Mouse (Mus musculus): ENCODE measurements around the gene Mepce. TPM values are rescaled to one million over a fixed set of nuclear protein-coding genes. Genes with fewer than 3 reads are reported as not detected.
A peak's percentile ranks its signal among the peaks of the same experiment; 100 is the strongest.

The Mepce gene
- total and polyA plus RNA-seq, 2 experiments from 2014 or later, result 5.0 to 18.0 TPM

- no peak overlapping the region for H3K27ac ChIP-seq (ENCODE audit: low read depth)
- H3K27me3 ChIP-seq (ENCODE audit: control insufficient read depth, insufficient read depth, low read length), result no peaks in the 10 kb centered on the region
- H3K9me3 ChIP-seq (replicated peaks; ENCODE audit: control insufficient read depth, low read length), result no peaks in the 10 kb centered on the region
- H3K4me2 ChIP-seq (ENCODE audit: low read depth, low read length), result peak overlapping the region; percentile 98; the same call in 1 of the 2 replicates
- peaks cover 42% of the 10 kb centered on the region for H3K36me3 ChIP-seq (replicated peaks; ENCODE audit: control insufficient read depth, insufficient read depth, low read length)
- H3K4me1 ChIP-seq (ENCODE audit: control insufficient read depth, insufficient read depth), result peaks cover 35% of the 10 kb centered on the region
- no peak for DNase-seq (ENCODE audit: low spot score)
- peak overlapping the region; percentile 32; the same call in 1 of the 2 replicates for H3K9ac ChIP-seq (replicated peaks; ENCODE audit: low read depth, low read length)
- no peak for TF ChIP-seq EP300 (IDR thresholded peaks at IDR 0.05; ENCODE audit: low read depth)
- 80% methylated on average over 13 of the region's 13 CpGs for WGBS
- no peak for ATAC-seq (ENCODE audit: insufficient read depth, low read depth)
- H3K4me3 ChIP-seq (ENCODE audit: low read depth, low read length), result no peak overlapping the region
Observed at GRCm38 (mm10) chr5:137782776-137783522, 4.5 kb downstream of the Mepce start.

- TF ChIP-seq EP300 (IDR thresholded peaks at IDR 0.05; ENCODE audit: low read depth), result no peak
- no peak for TF ChIP-seq CTCF (IDR thresholded peaks at IDR 0.05; ENCODE audit: low read depth)
- Histone ChIP-seq H3K36me3 (replicated peaks; ENCODE audit: control insufficient read depth, insufficient read depth, low read length) (peaks cover 42% of the 10 kb centered on the region), H3K4me1 (ENCODE audit: control insufficient read depth, insufficient read depth) (peaks cover 35% of the 10 kb centered on the region)
Observed at GRCm38 (mm10) chr5:137781661-137782060, 5.8 kb downstream of the Mepce start.

GRCm38 (mm10) chr5:137779053-137779933 lies 8.2 kb downstream of the Mepce start:
- under 1% methylated on average over 56 of the region's 83 CpGs for WGBS
- H3K27me3 ChIP-seq (ENCODE audit: control insufficient read depth, insufficient read depth, low read length), result no peaks in the 10 kb centered on the region
- ATAC-seq (ENCODE audit: insufficient read depth, low read depth) (peak; percentile 29), DNase-seq (ENCODE audit: low spot score) (no peak)
- H3K36me3 ChIP-seq (replicated peaks; ENCODE audit: control insufficient read depth, insufficient read depth, low read length), result peaks cover 40% of the 10 kb centered on the region
- H3K9ac ChIP-seq (replicated peaks; ENCODE audit: low read depth, low read length), result peak overlapping the region; percentile 90
- peaks cover 30% of the 10 kb centered on the region for H3K4me1 ChIP-seq (ENCODE audit: control insufficient read depth, insufficient read depth)
- peak overlapping the region; percentile 92 for H3K4me2 ChIP-seq (ENCODE audit: low read depth, low read length)
- no peak for TF ChIP-seq EP300 (IDR thresholded peaks at IDR 0.05; ENCODE audit: low read depth)
- H3K4me3 ChIP-seq (ENCODE audit: low read depth, low read length), result peak overlapping the region; percentile 97
- H3K9me3 ChIP-seq (replicated peaks; ENCODE audit: control insufficient read depth, low read length), result no peaks in the 10 kb centered on the region
- peak overlapping the region; percentile 88 for H3K27ac ChIP-seq (ENCODE audit: low read depth)

More at GRCm38 (mm10) chr5:137781661-137782060, 5.8 kb downstream of the Mepce start:
- Histone ChIP-seq H3K27me3 (ENCODE audit: control insufficient read depth, insufficient read depth, low read length) (no peaks in the 10 kb centered on the region), H3K4me2 (ENCODE audit: low read depth, low read length) (no peak overlapping the region), H3K9me3 (replicated peaks; ENCODE audit: control insufficient read depth, low read length) (no peaks in the 10 kb centered on the region), H3K9ac (replicated peaks; ENCODE audit: low read depth, low read length) (no peak overlapping the region), H3K4me3 (ENCODE audit: low read depth, low read length) (no peak overlapping the region), H3K27ac (ENCODE audit: low read depth) (no peak overlapping the region)
- DNase-seq (ENCODE audit: low spot score) (no peak), ATAC-seq (ENCODE audit: insufficient read depth, low read depth) (no peak)
- WGBS, result 92% methylated on average over 7 of the region's 7 CpGs

DNA sequence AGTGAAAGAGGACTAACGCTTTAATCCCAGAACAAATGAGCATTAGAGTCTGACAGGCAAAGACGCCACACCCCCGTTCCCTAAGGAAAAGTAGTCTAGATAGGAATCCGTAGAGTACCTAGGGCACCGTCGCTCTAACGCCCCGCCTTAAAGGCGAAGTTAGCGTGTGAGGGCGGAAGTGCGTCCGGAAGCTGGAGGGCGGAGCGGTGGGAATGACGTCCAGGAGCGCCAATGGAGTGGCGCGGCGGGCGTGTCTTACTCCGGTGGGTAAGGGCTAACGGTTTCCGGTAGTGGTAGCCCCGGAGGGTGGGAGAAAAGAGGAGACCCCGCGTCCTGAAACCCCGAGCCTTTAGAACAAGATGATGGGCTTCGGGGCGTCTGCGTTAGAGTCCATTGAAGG lies 8.8 kb downstream of the Mepce start, which contains the start of gene Ppp1r35:
TSS of gene Ppp1r35 (plus strand) at position 215 of the 400 bp plus-strand sequence.
- Histone ChIP-seq H3K27ac (ENCODE audit: low read depth) (peak within 1 kb of the TSS; percentile 88), H3K4me2 (ENCODE audit: low read depth, low read length) (peak within 1 kb of the TSS; percentile 92), H3K4me1 (ENCODE audit: control insufficient read depth, insufficient read depth) (peaks cover 23% of the 10 kb centered on the region), H3K4me3 (ENCODE audit: low read depth, low read length) (peak within 1 kb of the TSS; percentile 97), H3K36me3 (replicated peaks; ENCODE audit: control insufficient read depth, insufficient read depth, low read length) (peaks cover 34% of the 10 kb centered on the region), H3K9me3 (replicated peaks; ENCODE audit: control insufficient read depth, low read length) (no peaks in the 10 kb centered on the region), H3K27me3 (ENCODE audit: control insufficient read depth, insufficient read depth, low read length) (no peaks in the 10 kb centered on the region), H3K9ac (replicated peaks; ENCODE audit: low read depth, low read length) (peak within 1 kb of the TSS; percentile 90)
- ATAC-seq (ENCODE audit: insufficient read depth, low read depth) (peak; percentile 94), DNase-seq (ENCODE audit: low spot score) (peak; percentile 93)
- TF ChIP-seq EP300 (IDR thresholded peaks at IDR 0.05; ENCODE audit: low read depth) (0 out of 2 replicates have a peak, but pooled peaks have one; percentile 44), CTCF (IDR thresholded peaks at IDR 0.05; ENCODE audit: low read depth) (no peak)
- 0% methylated on average over 31 of the region's 31 CpGs for WGBS

- ATAC-seq (ENCODE audit: insufficient read depth, low read depth) (no peak), DNase-seq (ENCODE audit: low spot score) (no peak)
- WGBS, result 76% methylated on average over 7 of the region's 7 CpGs
- TF ChIP-seq EP300 (IDR thresholded peaks at IDR 0.05; ENCODE audit: low read depth) (no peak), CTCF (IDR thresholded peaks at IDR 0.05; ENCODE audit: low read depth) (no peak)
- peaks cover 18% of the 10 kb centered on the region for H3K4me1 ChIP-seq (ENCODE audit: control insufficient read depth, insufficient read depth)
- no peaks in the 10 kb centered on the region for H3K27me3 ChIP-seq (ENCODE audit: control insufficient read depth, insufficient read depth, low read length)
- peaks cover 21% of the 10 kb centered on the region for H3K36me3 ChIP-seq (replicated peaks; ENCODE audit: control insufficient read depth, insufficient read depth, low read length)
- no peaks in the 10 kb centered on the region for H3K9me3 ChIP-seq (replicated peaks; ENCODE audit: control insufficient read depth, low read length)
- H3K4me2 ChIP-seq (ENCODE audit: low read depth, low read length), result no peak overlapping the region
- H3K27ac ChIP-seq (ENCODE audit: low read depth), result no peak overlapping the region
- no peak overlapping the region for H3K9ac ChIP-seq (replicated peaks; ENCODE audit: low read depth, low read length)
- no peak overlapping the region for H3K4me3 ChIP-seq (ENCODE audit: low read depth, low read length)
Observed at GRCm38 (mm10) chr5:137777267-137777845, 10.1 kb downstream of the Mepce start.
